Mouse (Mus musculus) thymus, postnatal 25 days (tissue): ENCODE measurements around the gene Cep63.

ENCODE experiments used
- DNase-seq: peaks from one replicate; pipeline ENCODE4 v3.0.0; 2022

The Cep63 gene

GRCm38 (mm10) chr9:102629052-102629451 is 2.7 kb upstream of the Cep63 start:
- DNase-seq: no peak

GRCm38 (mm10) chr9:102627442-102627841 is 1.1 kb upstream of the Cep63 start:
- DNase-seq: no peak

GRCm38 (mm10) chr9:102626839-102627225 is 498 bp upstream of the Cep63 start:
- no peak for DNase-seq

- DNase-seq: no peak
Measured at GRCm38 (mm10) chr9:102625401-102625982, 842 bp downstream of the Cep63 start.

- DNase-seq: no peak
Measured at GRCm38 (mm10) chr9:102623581-102623980, 2.8 kb downstream of the Cep63 start.

GRCm38 (mm10) chr9:102622876-102623275 is 3.5 kb downstream of the Cep63 start:
- DNase-seq: no peak

GRCm38 (mm10) chr9:102622192-102622857 is 4.0 kb downstream of the Cep63 start:
- DNase-seq: peak; percentile 40

- DNase-seq: no peak
Measured at GRCm38 (mm10) chr9:102621385-102621784, 4.9 kb downstream of the Cep63 start.

GRCm38 (mm10) chr9:102616267-102616666 is 10.1 kb downstream of the Cep63 start:
- DNase-seq: no peak

- no peak for DNase-seq
Measured at GRCm38 (mm10) chr9:102615071-102615470, 11.3 kb downstream of the Cep63 start.

GRCm38 (mm10) chr9:102609221-102609620 is 17.1 kb downstream of the Cep63 start:
- DNase-seq: no peak

GRCm38 (mm10) chr9:102607471-102607870 is 18.9 kb downstream of the Cep63 start:
- no peak for DNase-seq

- no peak for DNase-seq
Measured at GRCm38 (mm10) chr9:102605162-102605561, 21.2 kb downstream of the Cep63 start.

GRCm38 (mm10) chr9:102601666-102602065 is 24.7 kb downstream of the Cep63 start:
- no peak for DNase-seq

GRCm38 (mm10) chr9:102601187-102601586 is 25.1 kb downstream of the Cep63 start:
- DNase-seq: no peak

GRCm38 (mm10) chr9:102595662-102596436 is 30.5 kb downstream of the Cep63 start:
- no peak for DNase-seq

- DNase-seq: no peak
Measured at GRCm38 (mm10) chr9:102594667-102595393, 31.5 kb downstream of the Cep63 start.

GRCm38 (mm10) chr9:102587347-102587746 is 39.0 kb downstream of the Cep63 start:
- DNase-seq: no peak

- DNase-seq: no peak
Measured at GRCm38 (mm10) chr9:102581921-102582469, 44.3 kb downstream of the Cep63 start.

- DNase-seq: peak; percentile 11
Measured at GRCm38 (mm10) chr9:102577480-102577879, 48.9 kb downstream of the Cep63 start.

GRCm38 (mm10) chr9:102572888-102573287 is 53.4 kb downstream of the Cep63 start:
- no peak for DNase-seq

- DNase-seq: no peak
Measured at GRCm38 (mm10) chr9:102558463-102558862, 67.9 kb downstream of the Cep63 start.

GRCm38 (mm10) chr9:102553781-102554180 is 72.6 kb downstream of the Cep63 start:
- no peak for DNase-seq
